Mouse (Mus musculus) embryonic facial prominence, embryonic 15.5 days (tissue): ENCODE data around the gene Pmm1. TPM values are rescaled to one million over a fixed set of nuclear protein-coding genes. Genes with fewer than 3 reads are reported as not detected.
"Not testable (repeated sequence)": the region's sequence is repeated elsewhere in the genome, so short reads cannot be mapped to it uniquely, and the experiment has no call there.

ENCODE experiments used
- ATAC-seq: fragments of 200-750 bp; cut with Nextera tagmentation; 2 replicates; pipeline ENCODE4 v1.8.0; 2017; ENCODE audit warnings: low read depth, moderate TSS enrichment; ENCODE audit not compliant: insufficient number of reproducible peaks, low FRiP score, low TSS enrichment
- H3K27ac ChIP-seq: fragments of 300-500 bp; sonication (generic); replicated peaks from 2 replicates; pipeline ENCODE4 v1.5.1; 2015; ENCODE audit warnings: mild to moderate bottlenecking, inconsistent platforms
- H3K27me3 ChIP-seq: fragments of 300-500 bp; sonication (generic); 2 replicates; pipeline ENCODE4 v1.6.1; 2015; ENCODE audit warnings: inconsistent platforms
- H3K36me3 ChIP-seq: fragments of 300-500 bp; sonication (generic); 2 replicates; pipeline ENCODE4 v1.6.1; 2015; ENCODE audit warnings: mild to moderate bottlenecking, inconsistent platforms
- H3K4me1 ChIP-seq: fragments of 300-500 bp; sonication (generic); 2 replicates; pipeline ENCODE4 v1.6.1; 2015; ENCODE audit warnings: inconsistent platforms
- H3K4me2 ChIP-seq: fragments of 300-500 bp; sonication (generic); replicated peaks from 2 replicates; pipeline ENCODE4 v1.6.1; 2015; ENCODE audit warnings: mild to moderate bottlenecking, inconsistent platforms
- H3K4me3 ChIP-seq: fragments of 300-500 bp; sonication (generic); replicated peaks from 2 replicates; pipeline ENCODE4 v1.5.1; 2015; ENCODE audit warnings: mild to moderate bottlenecking, inconsistent platforms
- H3K9ac ChIP-seq: fragments of 300-500 bp; sonication (generic); 2 replicates; pipeline ENCODE4 v1.6.1; 2015; ENCODE audit warnings: inconsistent platforms
- H3K9me3 ChIP-seq: fragments of 300-500 bp; sonication (generic); replicated peaks from 2 replicates; pipeline ENCODE4 v1.6.1; 2016; ENCODE audit warnings: inconsistent platforms
- WGBS: fragments of 180-500 bp; shearing (Covaris S2); methylation state at CpG from one replicate; pipeline ENCODE4 v1.1.7; 2015; 5-methylcytosine and 5-hydroxymethylcytosine counted together
- polyA plus RNA-seq: library from polyadenylated mRNA; unstranded; fragments of >200 nt; fragmentation: Nextera tagmentation; extraction: Ambion mirVana; gene quantifications from 2 replicates; pipeline ENCODE4 v1.2.1, GENCODE M21; 2015

The Pmm1 gene
- polyA plus RNA-seq, 1 experiment from 2014 or later: 35.9 TPM

DNA sequence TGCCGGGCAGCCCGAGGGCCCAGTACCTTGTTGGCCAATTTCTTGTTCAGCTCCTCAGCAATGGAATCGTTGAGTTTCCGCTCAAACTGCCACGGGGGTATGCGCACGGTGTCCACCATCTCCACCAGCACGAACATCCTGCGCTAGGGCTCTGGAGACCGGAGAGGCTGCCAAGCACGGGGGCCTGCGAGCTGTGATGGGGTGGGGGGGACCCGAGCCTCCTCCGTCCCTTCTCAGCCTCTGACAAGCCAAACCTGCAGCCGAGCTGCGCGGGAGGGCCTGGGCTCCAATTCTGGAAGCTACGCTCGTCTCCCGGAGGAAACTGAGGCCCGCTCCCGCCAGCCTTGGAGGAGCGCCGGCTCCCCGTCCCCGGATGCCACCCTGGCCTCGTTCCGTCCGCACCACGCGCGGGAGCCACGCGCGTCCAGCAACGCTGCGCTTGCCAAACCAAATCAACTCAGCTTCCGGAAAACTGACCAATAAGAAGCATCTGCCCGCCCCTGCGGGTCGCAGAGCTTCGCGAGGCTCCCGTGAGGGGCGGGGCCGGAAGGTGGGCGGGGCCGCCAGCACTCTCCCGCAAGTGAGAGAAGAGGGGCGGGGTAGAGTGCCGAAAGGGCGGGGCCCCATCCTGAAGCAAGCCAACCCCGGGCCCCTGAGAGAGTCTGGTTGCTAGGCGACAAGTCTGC is 34.8 kb downstream of the Pmm1 start, which contains the start of gene Polr3h:
Polr3h (minus strand) TSS at position 481 of the 686 bp plus-strand sequence.
- Histone ChIP-seq H3K4me2 (peak within 1 kb of the TSS; percentile 93), H3K27ac (peak within 1 kb of the TSS; percentile 65; the same call in 1 of the 2 replicates), H3K36me3 (peaks cover 17% of the 10 kb centered on the region), H3K27me3 (no peaks in the 10 kb centered on the region), H3K4me1 (peaks cover 26% of the 10 kb centered on the region), H3K9me3 (no peaks in the 10 kb centered on the region), H3K4me3 (peak within 1 kb of the TSS; percentile 79), H3K9ac (peak within 1 kb of the TSS; percentile 80)
- WGBS: under 1% methylated on average over 54 of the region's 54 CpGs
- peak; percentile 96 for ATAC-seq

DNA sequence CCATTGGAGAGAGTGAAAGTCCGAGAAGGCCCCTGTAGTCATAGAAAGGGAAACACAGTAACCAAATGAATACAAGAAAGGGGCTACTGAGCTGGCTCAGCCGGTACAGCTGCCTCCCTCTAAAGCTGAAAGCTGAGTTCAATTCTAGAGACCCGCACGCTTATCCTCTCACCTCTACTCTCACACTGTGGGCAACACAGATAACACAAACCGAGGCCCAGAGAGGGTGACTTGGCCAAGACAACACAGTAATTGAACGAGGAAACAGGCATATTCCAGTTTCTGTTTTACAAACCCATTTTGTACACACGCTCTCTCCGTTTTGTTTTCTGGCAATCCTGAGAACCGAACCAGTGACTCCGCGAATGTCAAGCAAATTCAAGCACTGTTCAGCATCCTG is 35.8 kb downstream of the Pmm1 start:
- WGBS: 84% methylated on average over 11 of the region's 11 CpGs
- H3K9me3 ChIP-seq: no peaks in the 10 kb centered on the region
- no peaks in the 10 kb centered on the region for H3K27me3 ChIP-seq
- peak overlapping the region; percentile 80; the same call in 1 of the 2 replicates for H3K9ac ChIP-seq
- H3K27ac ChIP-seq: no peak overlapping the region
- peak overlapping the region; percentile 93 for H3K4me2 ChIP-seq
- H3K4me3 ChIP-seq: peak overlapping the region; percentile 79
- no peak for ATAC-seq
- peaks cover 17% of the 10 kb centered on the region for H3K36me3 ChIP-seq
- peaks cover 26% of the 10 kb centered on the region for H3K4me1 ChIP-seq

DNA sequence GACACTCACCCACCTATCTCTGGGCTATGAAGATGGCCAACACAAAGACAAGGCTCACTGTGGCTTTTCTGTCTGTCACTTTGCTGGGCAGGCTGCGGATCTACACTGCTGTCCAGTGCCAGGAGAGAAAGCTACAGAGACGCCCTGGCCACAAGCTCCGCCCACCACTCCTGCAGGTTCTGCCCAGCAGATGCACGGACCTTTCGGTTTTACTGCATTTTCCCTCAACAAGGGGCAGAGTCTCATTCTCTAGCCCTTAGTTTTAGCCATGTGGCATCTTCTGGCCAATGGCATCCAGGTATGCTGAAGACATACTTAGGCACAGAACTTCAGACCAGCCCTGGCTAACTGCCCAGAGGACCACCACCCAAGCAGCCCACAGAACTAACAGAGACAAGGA is 39.5 kb downstream of the Pmm1 start:
- Histone ChIP-seq H3K4me3 (no peak overlapping the region), H3K27me3 (no peaks in the 10 kb centered on the region), H3K36me3 (peaks cover 35% of the 10 kb centered on the region), H3K9ac (no peak overlapping the region; the same call in 1 of the 2 replicates), H3K27ac (no peak overlapping the region), H3K4me2 (no peak overlapping the region), H3K9me3 (no peaks in the 10 kb centered on the region), H3K4me1 (peaks cover 20% of the 10 kb centered on the region)
- no peak for ATAC-seq
- 71% methylated on average over 5 of the region's 5 CpGs for WGBS

DNA sequence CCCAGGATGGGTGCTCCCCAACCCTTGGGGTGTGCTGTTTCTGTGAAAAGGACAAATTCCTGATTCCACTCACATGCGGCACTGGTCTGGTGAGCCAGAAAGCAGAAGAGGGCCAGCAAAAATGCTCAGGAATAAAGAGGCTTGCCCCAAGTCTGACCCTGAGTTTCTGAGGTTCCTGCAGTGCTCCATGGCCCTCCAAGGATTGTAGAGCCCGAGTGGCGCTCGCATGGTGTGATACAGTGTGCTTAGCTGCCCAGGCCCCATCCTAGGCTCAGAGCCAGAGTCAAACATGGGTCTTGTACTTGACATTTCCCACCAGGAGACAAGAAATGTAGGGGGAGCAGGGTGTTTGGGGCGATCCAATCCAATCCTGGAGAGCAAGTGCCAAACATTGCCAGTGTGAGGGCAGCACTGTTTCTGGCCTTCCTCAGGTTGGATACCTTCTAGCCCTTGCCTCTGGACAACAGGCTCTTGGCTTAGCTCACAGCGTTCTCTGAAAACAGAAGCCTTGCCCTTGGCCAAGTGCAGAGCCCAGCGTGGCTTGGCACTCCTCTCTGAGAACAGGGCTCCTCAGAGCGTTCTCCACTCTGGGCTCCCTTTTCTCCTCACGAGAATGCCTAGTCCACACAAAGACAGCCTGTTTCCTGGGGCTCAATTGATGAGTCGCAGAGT is 40.0 kb downstream of the Pmm1 start:
- H3K4me3 ChIP-seq: no peak overlapping the region
- no peak for ATAC-seq
- no peaks in the 10 kb centered on the region for H3K9me3 ChIP-seq
- peaks cover 41% of the 10 kb centered on the region for H3K36me3 ChIP-seq
- H3K4me1 ChIP-seq: peaks cover 19% of the 10 kb centered on the region
- H3K27ac ChIP-seq: no peak overlapping the region
- no peak overlapping the region for H3K4me2 ChIP-seq
- H3K27me3 ChIP-seq: no peaks in the 10 kb centered on the region
- 80% methylated on average over 10 of the region's 10 CpGs for WGBS
- H3K9ac ChIP-seq: no peak overlapping the region; the same call in 1 of the 2 replicates

GRCm38 (mm10) chr15:81919062-81919461 is 41.7 kb downstream of the Pmm1 start:
- Histone ChIP-seq H3K36me3 (peaks cover 56% of the 10 kb centered on the region), H3K4me3 (no peak overlapping the region), H3K4me2 (no peak overlapping the region), H3K27ac (no peak overlapping the region), H3K27me3 (no peaks in the 10 kb centered on the region), H3K4me1 (0 out of 2 replicates have a peak, but pooled peaks cover 4% of the 10 kb centered on the region), H3K9ac (no peak overlapping the region), H3K9me3 (no peaks in the 10 kb centered on the region)
- ATAC-seq: no peak
- 80% methylated on average over 5 of the region's 5 CpGs for WGBS

DNA sequence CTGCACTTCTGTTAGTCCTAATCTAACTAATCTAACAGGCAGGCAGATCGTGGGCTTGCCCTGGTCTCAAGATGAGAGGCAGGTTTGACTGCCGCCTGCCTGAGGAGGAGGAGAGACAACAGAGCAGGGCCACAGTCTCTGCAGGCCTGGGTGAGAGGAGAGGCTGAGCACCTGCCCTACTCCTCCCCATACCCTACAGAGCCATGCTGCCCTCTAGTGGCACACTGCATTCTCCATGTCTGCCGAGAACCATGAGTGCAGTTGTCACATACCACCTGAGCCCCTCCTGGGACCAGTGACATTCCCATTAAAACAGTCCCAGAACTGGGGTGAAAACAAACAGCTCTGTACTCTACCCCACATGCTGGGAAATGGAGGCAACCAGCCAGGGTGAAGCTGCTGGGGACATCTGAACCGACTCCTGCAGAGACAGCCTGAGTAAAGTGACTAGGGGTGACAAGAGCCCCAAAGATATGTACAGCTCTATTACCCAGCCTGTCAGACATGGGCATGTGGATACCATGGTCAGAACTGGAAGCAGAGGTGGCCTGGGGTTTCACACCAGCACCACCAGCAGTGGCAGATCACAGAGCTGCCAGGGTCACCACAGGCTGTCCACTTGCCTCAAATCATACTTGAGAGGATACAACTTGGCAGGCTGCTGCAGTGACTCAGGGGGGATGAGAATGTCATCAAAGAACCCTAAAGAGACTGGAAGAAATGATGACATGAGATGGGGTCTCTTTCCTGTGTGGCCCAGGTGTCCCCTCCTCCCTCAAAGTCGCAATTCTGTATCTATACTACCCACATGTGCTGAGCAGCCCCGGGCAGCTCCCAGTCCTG is 42.9 kb downstream of the Pmm1 start:
- Histone ChIP-seq H3K4me3 (no peak overlapping the region), H3K36me3 (peaks cover 62% of the 10 kb centered on the region), H3K4me1 (no peaks in the 10 kb centered on the region), H3K9ac (no peak overlapping the region), H3K9me3 (no peaks in the 10 kb centered on the region), H3K27me3 (no peaks in the 10 kb centered on the region), H3K4me2 (no peak overlapping the region), H3K27ac (no peak overlapping the region)
- WGBS: 52% methylated on average over 6 of the region's 6 CpGs
- ATAC-seq: no peak

GRCm38 (mm10) chr15:81917201-81917600 is 43.5 kb downstream of the Pmm1 start:
- Histone ChIP-seq H3K9me3 (no peaks in the 10 kb centered on the region), H3K27ac (no peak overlapping the region), H3K4me3 (no peak overlapping the region), H3K36me3 (peaks cover 64% of the 10 kb centered on the region), H3K27me3 (no peaks in the 10 kb centered on the region), H3K4me2 (no peak overlapping the region), H3K9ac (no peak overlapping the region), H3K4me1 (no peaks in the 10 kb centered on the region)
- no peak for ATAC-seq
- 90% methylated on average over 12 of the region's 12 CpGs for WGBS

DNA sequence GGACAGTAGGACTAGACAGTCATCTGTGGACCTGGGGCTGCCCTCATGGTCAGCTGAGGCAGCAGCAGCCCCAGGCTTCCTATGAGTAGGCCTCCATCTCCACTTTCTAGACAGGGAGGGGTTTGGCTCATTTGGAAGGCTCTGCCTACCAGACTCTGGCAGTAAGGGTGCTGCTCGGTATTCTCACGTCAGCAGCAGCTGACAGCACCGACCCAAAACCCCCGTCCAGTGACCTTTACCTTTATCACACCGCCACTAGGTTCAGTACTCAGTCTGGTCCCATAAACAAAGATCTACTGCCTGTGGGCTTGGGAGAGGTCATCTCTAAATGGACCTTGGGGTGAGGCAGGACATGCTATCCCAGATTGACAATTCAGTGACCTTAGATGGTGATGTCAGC is 45.1 kb downstream of the Pmm1 start:
- H3K4me1 ChIP-seq: no peaks in the 10 kb centered on the region
- H3K9me3 ChIP-seq: no peaks in the 10 kb centered on the region

DNA sequence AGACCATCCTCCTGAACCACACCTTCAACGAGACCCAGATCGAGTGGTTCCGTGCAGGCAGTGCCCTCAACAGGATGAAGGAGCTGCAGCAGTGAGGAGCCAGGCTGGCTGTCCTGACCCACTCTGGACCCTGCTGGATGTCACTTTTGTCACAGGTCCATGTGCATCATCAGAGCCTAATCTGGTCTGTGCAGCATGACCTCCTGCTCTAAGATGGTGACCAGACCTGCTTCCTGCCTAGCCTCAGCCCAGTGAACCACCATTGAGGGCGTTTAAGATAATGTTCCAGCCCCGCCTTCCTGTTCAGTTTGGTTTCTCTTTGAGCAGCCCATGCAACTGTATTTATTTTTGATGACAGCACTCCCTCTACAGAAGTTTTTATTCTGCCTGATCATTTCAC is 46.1 kb downstream of the Pmm1 start:
- ATAC-seq: no peak
- no peak overlapping the region for H3K4me2 ChIP-seq
- no peak overlapping the region for H3K4me3 ChIP-seq
- 82% methylated on average over 5 of the region's 5 CpGs for WGBS
- H3K4me1 ChIP-seq: no peaks in the 10 kb centered on the region
- peaks cover 81% of the 10 kb centered on the region for H3K36me3 ChIP-seq
- no peaks in the 10 kb centered on the region for H3K27me3 ChIP-seq
- H3K27ac ChIP-seq: no peak overlapping the region
- H3K9ac ChIP-seq: no peak overlapping the region
- no peaks in the 10 kb centered on the region for H3K9me3 ChIP-seq

More for the DNA sequence above, 45.1 kb downstream of the Pmm1 start:
- no peak for ATAC-seq
- Histone ChIP-seq H3K27ac (no peak overlapping the region), H3K9ac (no peak overlapping the region), H3K4me3 (no peak overlapping the region), H3K4me2 (no peak overlapping the region), H3K27me3 (no peaks in the 10 kb centered on the region), H3K36me3 (peaks cover 72% of the 10 kb centered on the region)
- 85% methylated on average over 5 of the region's 5 CpGs for WGBS

DNA sequence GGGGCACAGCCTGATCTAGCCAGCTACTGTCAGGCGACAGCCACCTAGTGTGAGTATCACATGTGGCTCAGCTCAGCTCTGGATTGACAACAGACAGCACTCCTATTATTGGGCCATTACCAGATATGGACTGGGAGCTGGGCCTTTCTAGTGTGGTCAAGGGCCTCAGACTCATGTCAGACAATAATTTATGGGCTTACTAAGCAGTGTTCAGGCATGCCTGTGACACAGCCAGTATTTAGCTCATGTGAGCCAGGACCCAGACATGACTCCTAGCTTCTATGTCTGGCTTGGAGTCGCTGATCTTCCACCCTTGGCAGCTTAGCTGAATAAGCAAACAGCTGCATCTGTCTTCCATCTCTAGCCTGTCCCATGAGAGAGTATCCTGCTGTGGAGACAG is 48.2 kb downstream of the Pmm1 start:
- WGBS: 70% methylated on average over 2 of the region's 2 CpGs
- Histone ChIP-seq H3K4me1 (no peaks in the 10 kb centered on the region), H3K36me3 (peaks cover 98% of the 10 kb centered on the region), H3K27ac (no peak overlapping the region), H3K4me3 (no peak overlapping the region), H3K9me3 (no peaks in the 10 kb centered on the region), H3K27me3 (no peaks in the 10 kb centered on the region), H3K4me2 (no peak overlapping the region), H3K9ac (no peak overlapping the region)
- ATAC-seq: no peak

DNA sequence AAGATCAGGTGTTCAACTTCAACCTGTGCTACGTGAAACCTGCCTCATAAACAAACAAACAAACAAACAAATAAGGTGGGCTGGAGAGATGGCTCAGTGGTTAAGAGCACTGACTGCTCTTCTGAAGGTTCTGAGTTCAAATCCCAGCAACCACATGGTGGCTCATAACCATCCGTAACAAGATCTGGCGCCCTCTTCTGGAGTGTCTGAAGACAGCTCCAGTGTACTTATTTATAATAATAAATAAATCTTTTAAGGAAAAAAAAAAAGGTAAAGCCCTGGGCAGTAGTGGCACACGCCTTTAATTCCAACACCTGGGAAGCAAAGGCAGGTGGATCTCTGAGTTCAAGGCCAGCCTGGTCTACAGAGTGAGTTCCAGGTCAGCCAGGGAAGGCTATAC is 52.0 kb downstream of the Pmm1 start:
- ATAC-seq, H3K9ac ChIP-seq, H3K4me1 ChIP-seq, H3K27me3 ChIP-seq, H3K4me2 ChIP-seq, H3K27ac ChIP-seq, H3K4me3 ChIP-seq, H3K9me3 ChIP-seq: not testable (repeated sequence)
- peaks cover 98% of the 10 kb centered on the region for H3K36me3 ChIP-seq
- 84% methylated on average over 4 of the region's 4 CpGs for WGBS
